Mouse (Mus musculus): ENCODE measurements at regions not wholly inside any gene's neighbourhood (a gene's known extent, or its start where the extent isn't known, plus 50 kb on each side); places are given as distances from the start of the nearest gene placed in this dataset.
A peak's percentile ranks its signal among the peaks of the same experiment; 100 is the strongest.

GRCm38 (mm10) chr17:87501098-87501497 is 54.4 kb upstream of the Calm2 start:
- DNase-seq (ENCODE audit: low read depth), result no peak

DNA sequence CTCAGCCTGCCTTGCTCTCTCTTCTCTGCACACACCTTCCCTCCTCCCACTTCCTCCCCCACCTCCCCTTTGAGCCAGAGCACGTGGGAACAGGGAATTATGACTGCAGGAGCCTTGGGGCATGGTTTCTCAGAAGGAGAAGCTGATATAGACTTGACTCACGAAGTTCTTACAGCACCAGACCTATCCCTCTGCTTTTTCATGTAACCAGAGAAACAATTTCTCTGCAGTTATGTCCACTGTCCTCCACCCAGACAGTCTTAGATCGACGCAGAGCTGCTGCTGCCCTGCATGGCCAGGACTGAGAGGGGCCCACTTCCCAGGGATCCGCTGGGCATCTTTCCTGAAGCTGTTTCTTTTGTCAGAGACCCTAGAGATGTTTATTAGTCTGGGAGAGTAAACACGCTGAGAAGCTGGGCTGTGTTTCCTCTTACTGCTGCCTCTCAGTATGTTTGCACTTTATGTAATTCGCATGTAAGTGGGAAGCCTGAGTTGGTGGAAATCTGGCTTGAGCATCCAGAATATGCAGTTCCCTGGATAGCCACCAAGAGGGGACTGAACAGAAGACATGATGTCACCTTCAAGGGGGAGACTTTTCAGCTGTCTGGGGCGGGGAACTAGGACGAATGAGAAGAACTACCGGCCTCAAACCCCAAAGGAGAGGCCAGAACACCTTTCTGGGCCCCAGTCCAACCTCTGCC is 55.1 kb upstream of the Calm2 start:
- no peak for DNase-seq (ENCODE audit: low read depth)

DNA sequence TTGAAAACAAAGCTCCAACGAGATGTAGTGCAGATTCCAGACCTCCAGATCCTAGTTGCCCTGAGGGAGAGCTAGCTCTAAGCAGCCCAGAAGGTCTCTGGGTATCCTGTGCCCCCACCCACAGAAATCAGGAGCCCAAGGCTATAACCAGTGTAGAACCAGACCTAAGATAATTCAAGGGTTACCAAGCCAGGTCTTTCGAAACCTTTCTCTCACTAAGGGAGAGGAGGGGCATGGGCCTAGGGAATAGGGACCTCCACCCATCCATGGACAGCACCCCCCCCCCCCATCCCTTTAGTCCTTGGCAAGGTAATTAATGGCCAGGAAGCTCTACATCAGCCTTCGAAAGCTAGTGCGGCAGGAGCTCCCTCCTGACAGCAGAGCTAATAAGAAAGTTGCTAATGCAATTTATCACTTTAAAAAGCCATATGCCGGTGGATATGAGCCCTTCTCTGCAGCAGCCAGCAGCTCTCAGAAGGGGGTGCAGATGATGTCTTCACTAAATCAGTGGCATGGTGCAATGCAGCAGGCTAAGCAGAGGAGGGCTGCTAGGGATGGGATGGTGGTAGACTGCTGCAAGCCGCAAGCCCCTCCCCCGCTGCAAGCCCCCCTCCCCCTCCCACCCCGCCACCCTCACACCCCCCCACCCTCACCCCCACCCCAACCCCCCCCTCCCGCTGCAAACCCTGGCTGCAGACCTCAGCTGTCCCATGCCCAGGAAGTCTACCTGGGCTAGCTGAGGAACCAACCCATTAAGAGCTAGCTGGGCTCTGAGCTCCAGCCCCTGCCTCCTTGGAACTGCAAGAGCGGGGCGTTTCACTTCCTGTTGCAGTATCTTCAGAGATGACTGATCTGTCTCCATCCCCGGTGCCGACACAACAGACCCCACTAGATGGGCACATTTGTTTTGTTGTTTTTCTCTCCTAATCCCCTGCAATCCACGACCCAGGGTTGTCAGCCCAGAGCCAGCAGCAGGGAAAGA is 55.9 kb upstream of the Calm2 start:
- DNase-seq (ENCODE audit: low read depth), result no peak

- no peak for DNase-seq (ENCODE audit: low read depth)
Observed at GRCm38 (mm10) chr17:87503491-87503890, 56.8 kb upstream of the Calm2 start.

DNA sequence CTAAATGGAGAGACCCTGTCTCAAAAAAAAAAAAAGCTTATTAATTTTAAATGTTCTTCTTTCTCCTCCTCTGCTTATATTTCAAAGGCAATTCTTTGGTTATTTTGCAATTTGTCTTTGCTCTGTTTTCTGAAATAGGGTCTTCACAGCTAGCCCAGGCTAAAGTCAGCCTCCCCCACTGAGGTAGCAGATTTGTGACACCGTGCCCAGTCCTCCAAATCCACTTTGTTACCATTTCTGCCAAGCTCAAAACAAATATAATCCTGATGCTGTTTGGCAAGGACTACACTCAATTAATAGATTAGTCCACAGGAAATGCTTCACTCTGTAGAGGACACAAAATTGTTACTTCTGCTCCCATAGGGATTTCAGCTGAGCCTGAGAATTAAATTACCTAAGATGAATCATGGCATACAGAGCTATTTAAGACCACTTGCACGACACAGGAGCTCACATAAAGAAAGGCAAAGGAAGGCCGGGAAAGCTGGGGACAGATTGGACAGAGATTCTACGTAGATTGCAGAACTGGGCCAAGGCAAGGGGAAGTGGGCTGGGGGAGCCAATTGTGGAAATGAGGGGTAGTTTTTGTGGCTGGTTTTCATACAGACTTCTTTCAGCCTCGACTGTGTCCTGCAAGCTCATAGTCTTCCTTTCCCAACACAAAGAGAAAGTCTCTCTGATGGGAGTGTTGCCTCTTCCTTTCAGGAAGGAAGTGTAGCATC is 58.4 kb upstream of the Calm2 start:
- no peak for DNase-seq (ENCODE audit: low read depth)

DNA sequence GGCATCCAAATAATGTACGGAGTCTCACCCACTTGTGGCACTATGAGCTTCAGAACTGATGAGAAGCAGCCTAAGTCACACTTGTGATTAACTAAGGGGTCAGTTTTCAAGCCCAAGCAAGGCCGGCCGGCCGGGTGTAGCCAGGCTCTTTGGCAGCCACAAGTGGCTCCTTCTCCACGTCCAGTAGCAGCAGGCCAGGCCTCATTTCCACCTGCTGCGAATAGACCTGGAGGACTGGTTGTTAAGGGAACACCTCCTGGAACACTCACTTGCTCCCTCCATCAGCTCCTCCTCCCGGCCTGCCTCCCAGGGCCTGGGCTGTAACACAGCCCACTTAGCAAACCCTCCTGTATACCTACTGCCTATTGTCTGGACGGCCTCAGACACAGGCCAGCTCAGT is 61.1 kb upstream of the Calm2 start:
- no peak for DNase-seq (ENCODE audit: low read depth)

DNA sequence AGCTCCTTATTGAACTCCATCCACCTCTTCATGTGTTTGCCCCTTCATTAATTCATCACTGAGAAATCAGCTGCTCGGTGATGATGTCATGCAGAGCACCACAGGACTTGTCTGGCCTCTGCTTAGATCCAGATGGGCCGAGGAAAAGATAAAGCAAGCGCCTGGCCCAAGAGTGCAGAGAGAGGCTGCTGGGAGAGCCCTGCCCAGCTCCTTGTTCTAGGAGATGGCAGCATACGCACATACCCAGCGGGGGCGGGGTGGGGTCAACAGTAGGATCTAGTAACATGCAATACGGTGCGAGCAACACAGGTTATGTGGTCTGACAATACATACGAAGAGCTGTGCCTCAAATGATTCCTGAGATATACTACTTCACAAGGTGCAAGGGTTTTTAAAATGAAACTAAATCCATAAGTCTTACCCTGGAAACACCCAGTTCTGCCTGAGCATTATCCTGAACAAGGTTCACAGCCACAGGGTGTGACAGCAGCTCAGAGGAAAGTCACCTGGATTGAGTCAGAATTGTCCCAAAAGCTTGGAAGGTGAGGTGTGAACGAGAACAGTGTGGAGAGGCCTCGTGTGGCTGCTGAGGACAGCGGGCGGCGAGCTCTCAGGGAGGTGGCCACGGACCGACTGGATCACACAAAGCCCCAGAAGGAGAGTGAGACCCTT is 62.0 kb upstream of the Calm2 start:
- no peak for DNase-seq (ENCODE audit: low read depth)

GRCm38 (mm10) chr17:87512000-87512611 is 65.4 kb upstream of the Calm2 start:
- no peak for DNase-seq (ENCODE audit: low read depth)

- no peak for DNase-seq (ENCODE audit: low read depth)
Observed at GRCm38 (mm10) chr17:87513822-87514221, 67.1 kb upstream of the Calm2 start.

- DNase-seq (ENCODE audit: low read depth), result no peak
Observed at GRCm38 (mm10) chr17:87514366-87515126, 67.8 kb upstream of the Calm2 start.

- no peak for DNase-seq (ENCODE audit: low read depth)
Observed at GRCm38 (mm10) chr17:87517258-87517657, 70.5 kb upstream of the Calm2 start.

GRCm38 (mm10) chr17:87519454-87519853 is 72.7 kb upstream of the Calm2 start:
- DNase-seq (ENCODE audit: low read depth), result no peak

DNA sequence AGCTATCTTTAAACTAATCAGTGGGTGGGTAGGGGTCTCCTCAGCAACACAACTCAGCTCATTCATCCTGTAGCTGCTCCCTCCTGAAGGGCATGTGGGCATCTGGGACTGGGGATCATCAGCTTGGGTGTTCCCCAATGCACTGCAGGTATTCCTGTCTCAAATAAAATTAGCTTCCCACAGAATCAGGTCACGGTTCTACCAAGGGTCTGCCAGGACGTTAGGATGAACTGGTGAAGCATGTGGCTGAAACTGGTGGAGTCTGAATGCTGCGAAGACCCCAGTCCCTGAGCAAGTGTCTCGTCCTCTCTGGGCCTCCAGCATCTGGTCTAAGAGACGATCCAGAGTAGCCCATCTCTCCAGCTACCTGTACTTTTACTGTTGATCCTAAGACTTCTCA is 74.1 kb upstream of the Calm2 start:
- no peak for DNase-seq (ENCODE audit: low read depth)

GRCm38 (mm10) chr17:87521622-87522151 is 75.0 kb upstream of the Calm2 start:
- no peak for DNase-seq (ENCODE audit: low read depth)

DNA sequence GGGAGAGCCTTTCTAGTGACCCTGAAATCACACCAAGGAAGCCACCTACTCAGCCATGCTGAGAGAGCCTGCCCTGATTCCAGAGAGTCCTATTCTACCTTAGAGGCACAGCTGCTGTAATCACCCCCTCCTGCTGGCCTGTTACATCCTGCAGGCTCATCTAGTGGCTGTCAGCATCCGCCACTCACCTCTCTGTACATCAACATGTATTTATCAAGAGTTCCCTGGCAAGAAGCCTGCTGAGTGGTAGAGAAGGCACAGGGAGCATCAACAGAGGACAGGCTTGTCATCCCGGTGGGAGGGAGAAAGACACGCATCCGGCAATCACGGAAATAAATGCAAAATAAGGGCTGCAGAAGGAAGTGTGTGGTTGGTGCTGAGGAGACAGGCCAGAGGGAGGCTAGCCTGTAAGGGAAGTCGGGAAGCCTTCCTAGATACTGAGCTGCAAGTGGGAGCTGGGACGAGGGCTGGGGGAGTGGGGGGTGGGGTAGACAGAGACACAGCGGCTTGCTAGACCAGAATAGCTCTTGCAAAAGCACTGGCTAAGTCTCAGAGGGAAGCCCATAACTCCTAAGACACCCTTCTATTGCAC is 75.9 kb upstream of the Calm2 start:
- DNase-seq (ENCODE audit: low read depth), result no peak

GRCm38 (mm10) chr17:87523643-87524042 is 76.9 kb upstream of the Calm2 start:
- DNase-seq (ENCODE audit: low read depth), result no peak

DNA sequence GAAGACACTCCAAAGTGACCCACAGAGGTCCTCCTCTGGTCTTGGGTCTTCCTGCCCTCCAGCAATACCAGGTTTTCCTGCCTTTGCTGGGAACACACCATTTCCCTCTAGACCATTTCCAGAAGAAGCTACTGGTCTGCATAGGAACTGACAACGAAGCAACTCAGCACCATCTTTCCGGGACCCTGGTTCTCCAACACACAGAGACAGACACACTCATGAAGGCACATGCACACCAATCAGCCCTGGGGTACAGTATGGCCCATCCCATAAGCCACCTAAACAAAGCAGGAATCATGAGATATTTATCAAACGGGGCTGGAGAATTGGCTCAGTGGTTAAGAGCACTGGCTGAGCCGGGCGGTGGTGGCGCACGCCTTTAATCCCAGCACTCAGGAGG is 80.4 kb upstream of the Calm2 start:
- DNase-seq (ENCODE audit: low read depth), result no peak

GRCm38 (mm10) chr17:87530162-87530817 is 83.6 kb upstream of the Calm2 start:
- DNase-seq (ENCODE audit: low read depth), result peak; percentile 26

DNA sequence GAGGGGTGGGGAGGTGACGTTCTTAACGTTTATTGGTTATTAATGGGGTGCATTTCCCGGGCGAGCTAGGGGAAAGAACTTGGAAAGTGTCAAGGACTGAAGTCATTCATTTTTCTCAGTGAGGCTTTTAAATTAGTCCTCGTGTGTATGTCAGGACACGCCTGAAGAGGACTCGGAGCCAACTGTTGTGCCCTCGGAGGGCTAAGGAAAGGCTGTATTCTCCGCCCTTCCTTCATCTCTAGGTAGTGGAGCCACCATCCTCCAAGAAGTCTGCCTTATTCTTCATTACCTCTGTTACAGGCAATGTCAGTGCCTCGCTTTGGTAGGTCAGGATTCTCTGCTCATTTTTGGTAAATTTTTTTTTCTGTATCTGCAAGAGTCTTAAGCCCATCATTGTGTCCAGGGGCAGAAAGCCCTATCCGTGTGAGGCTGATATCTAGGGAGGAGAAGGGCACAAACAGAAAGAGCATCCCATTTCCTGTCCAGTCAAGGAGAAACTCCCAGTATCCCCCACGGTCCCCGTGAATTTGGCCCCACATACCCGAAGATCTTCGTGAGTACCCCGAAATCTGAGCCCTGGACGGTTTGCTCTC is 84.2 kb upstream of the Calm2 start:
- peak; percentile 7 for DNase-seq (ENCODE audit: low read depth)

Data from fibroblast of lung, adult 2 months (primary cell).